Comparison of ENCODE assay signal across 18 mouse cellular contexts in genomic region chr6:129326016-129326415, GRCm38 (mm10). TPM values are rescaled to one million over a fixed set of nuclear protein-coding genes. Genes with fewer than 3 reads are reported as not detected.
A peak's percentile ranks its signal among the peaks of the same experiment; 100 is the strongest.
DNase-seq lines count a peak whose midpoint lies in the region; ATAC-seq and TF ChIP-seq lines count a peak whose summit lies in the region.
"Had no signal": no experiment of that assay in that cellular context is flagged by ENCODE, and none has a peak within 500 bp of the region (broad histone marks: within the 10 kb centered on the region; RNA-seq: fewer than 3 reads in every experiment).

No protein-coding gene starts in this region.

- H3K4me3 ChIP-seq in liver, postnatal 0 days (ENCODE audit: low read depth, low read length) = no peak overlapping the region
- no peak overlapping the region for H3K4me3 ChIP-seq in liver, embryonic 11.5 days (ENCODE audit: low read depth, low read length)
- H3K4me3 ChIP-seq: limb, embryonic 10.5 days; liver, embryonic 15.5 days had no signal

- no peaks in the 10 kb centered on the region for H3K9me3 ChIP-seq in liver, postnatal 0 days (ENCODE audit: low read length)
- no peaks in the 10 kb centered on the region for H3K9me3 ChIP-seq in liver, embryonic 11.5 days (ENCODE audit: control insufficient read depth, low read length)
- H3K9me3 ChIP-seq: limb, embryonic 10.5 days; liver, embryonic 15.5 days had no signal

- H3K4me2 ChIP-seq in liver, postnatal 0 days (ENCODE audit: low read depth, low read length) = no peak overlapping the region
- H3K4me2 ChIP-seq in liver, embryonic 11.5 days = no peak overlapping the region
- H3K4me2 ChIP-seq: liver, embryonic 15.5 days had no signal

- no peaks in the 10 kb centered on the region for H3K4me1 ChIP-seq in liver, postnatal 0 days (ENCODE audit: insufficient read depth)
- no peaks in the 10 kb centered on the region for H3K4me1 ChIP-seq in liver, embryonic 11.5 days (replicated peaks; ENCODE audit: control insufficient read depth, insufficient read depth, low read length)
- H3K4me1 ChIP-seq: limb, embryonic 10.5 days; liver, embryonic 15.5 days had no signal

- no peak overlapping the region for H3K27ac ChIP-seq in liver, postnatal 0 days (ENCODE audit: low read depth)
- H3K27ac ChIP-seq in liver, embryonic 11.5 days (ENCODE audit: low read depth, low read length) = no peak overlapping the region
- H3K27ac ChIP-seq: limb, embryonic 10.5 days; liver, embryonic 15.5 days had no signal

- H3K27me3 ChIP-seq in liver, postnatal 0 days (ENCODE audit: insufficient read depth, low read length) = no peaks in the 10 kb centered on the region
- H3K27me3 ChIP-seq in liver, embryonic 11.5 days (replicated peaks; ENCODE audit: control insufficient read depth, insufficient read depth, low read length) = no peaks in the 10 kb centered on the region
- H3K27me3 ChIP-seq: liver, embryonic 15.5 days had no signal

- no peak overlapping the region for H3K9ac ChIP-seq in liver, postnatal 0 days (replicated peaks)
- no peak overlapping the region for H3K9ac ChIP-seq in liver, embryonic 11.5 days (ENCODE audit: low read depth, low read length)
- H3K9ac ChIP-seq: liver, embryonic 15.5 days had no signal

- no peaks in the 10 kb centered on the region for H3K36me3 ChIP-seq in liver, postnatal 0 days (replicated peaks; ENCODE audit: insufficient read depth, low read length)
- no peaks in the 10 kb centered on the region for H3K36me3 ChIP-seq in liver, embryonic 11.5 days (ENCODE audit: control insufficient read depth, insufficient read depth, low read length)
- H3K36me3 ChIP-seq: limb, embryonic 10.5 days; liver, embryonic 15.5 days had no signal

- peak; percentile 42 for TF ChIP-seq CTCF in liver, postnatal 0 days (IDR thresholded peaks at IDR 0.05; ENCODE audit: low read depth)

- no peak for TF ChIP-seq EP300 in liver, postnatal 0 days (IDR thresholded peaks at IDR 0.05; ENCODE audit: low read depth)

- no peak for ATAC-seq in liver, postnatal 0 days
- ATAC-seq in liver, embryonic 11.5 days (replicated peaks; ENCODE audit: low FRiP score) = no peak
- peak; percentile 82 for ATAC-seq in common myeloid progenitor, adult 5-6 weeks (replicated peaks; ENCODE audit: low read depth, poor library complexity, severe bottlenecking)
- ATAC-seq in neutrophil, adult 5-6 weeks (ENCODE audit: extremely low read depth, insufficient number of reproducible peaks, low FRiP score, poor library complexity, severe bottlenecking) = peak; percentile 69; the same call in 1 of the 2 replicates
- ATAC-seq: forebrain, embryonic 14.5 days had no signal

- no peak for DNase-seq in liver, postnatal 0 days
- no peak for DNase-seq in liver, embryonic 11.5 days (ENCODE audit: low spot score)
- DNase-seq in CD4-positive helper T cell, adult 2 months (ENCODE audit: low read depth, low spot score) = peak; percentile 38
- DNase-seq in spleen, postnatal 14 days (ENCODE audit: low spot score in 2 of 2) = no peak
- DNase-seq in c-Kit-positive CD71-positive TER-119-positive erythroid progenitor cells, embryonic 14.5 days (ENCODE audit: low spot score) = no peak
- no peak for DNase-seq in cerebellum, postnatal 14 days
- DNase-seq: adrenal gland, adult 2 months; heart, postnatal 14 days; kidney, postnatal 14 days had no signal

- WGBS in liver, postnatal 0 days (ENCODE audit: insufficient replicate concordance) = 45% methylated on average over 1 of the region's 1 CpGs
- WGBS in liver, embryonic 11.5 days = 45% methylated on average over 1 of the region's 1 CpGs

RNA-seq across cellular contexts. Expression of gene 4922502D21Rik, which starts 5.6 kb away (rescaled TPM):
- not detected in 2 replicates for polyA plus RNA-seq in liver, postnatal 0 days (2015; fragmentation: Nextera tagmentation; extraction: Ambion mirVana)
- polyA plus RNA-seq in liver, embryonic 11.5 days (2014; fragmentation: Nextera tagmentation; extraction: Ambion mirVana) = not detected in 2 replicates
- total RNA-seq in common myeloid progenitor, adult 5-6 weeks (2017) = 0.14 TPM in 1 of 2 replicates, not detected in the other
- 0.37 TPM in 1 of 2 replicates, not detected in the other for total RNA-seq in neutrophil, adult 5-6 weeks (2017)
- total RNA-seq: adrenal gland, adult 2 months; heart, postnatal 14 days; layer of hippocampus, postnatal 25 days had no signal
- polyA plus RNA-seq: adrenal gland, adult 2 months; cortical plate, adult 2 months; embryonic facial prominence, embryonic 14.5 days; forebrain, embryonic 14.5 days; intestine, embryonic 14.5 days; limb, embryonic 10.5 days; liver, embryonic 15.5 days had no signal

RNA-seq across cellular contexts. Expression of gene Clec12a, which starts 16.5 kb away (rescaled TPM):
- polyA plus RNA-seq in liver, postnatal 0 days (2015; fragmentation: Nextera tagmentation; extraction: Ambion mirVana) = 14.2 and 14.6 TPM in 2 replicates
- 1.7 and 2.7 TPM in 2 replicates for polyA plus RNA-seq in liver, embryonic 11.5 days (2014; fragmentation: Nextera tagmentation; extraction: Ambion mirVana)
- 117 and 140 TPM in 2 replicates for total RNA-seq in common myeloid progenitor, adult 5-6 weeks (2017)
- 59.1 and 63.0 TPM in 2 replicates for total RNA-seq in neutrophil, adult 5-6 weeks (2017)
- total RNA-seq: layer of hippocampus, postnatal 25 days had no signal

RNA-seq across cellular contexts. Expression of gene Cd69, which starts 50.8 kb away (rescaled TPM):
- polyA plus RNA-seq in liver, postnatal 0 days (2015; fragmentation: Nextera tagmentation; extraction: Ambion mirVana) = 1.0 and 1.5 TPM in 2 replicates
- polyA plus RNA-seq in liver, embryonic 11.5 days (2014; fragmentation: Nextera tagmentation; extraction: Ambion mirVana) = 0.96 and 1.1 TPM in 2 replicates
- 245 and 273 TPM in 2 replicates for total RNA-seq in common myeloid progenitor, adult 5-6 weeks (2017)
- total RNA-seq in neutrophil, adult 5-6 weeks (2017) = 295 and 306 TPM in 2 replicates
- total RNA-seq: layer of hippocampus, postnatal 25 days had no signal
- polyA plus RNA-seq: adrenal gland, adult 2 months; cortical plate, adult 2 months; forebrain, embryonic 14.5 days had no signal

RNA-seq across cellular contexts. Expression of gene Clec12b, which starts 59.7 kb away (rescaled TPM):
- 0.11 TPM in 1 of 2 replicates, not detected in the other for polyA plus RNA-seq in liver, postnatal 0 days (2015; fragmentation: Nextera tagmentation; extraction: Ambion mirVana)
- polyA plus RNA-seq in liver, embryonic 11.5 days (2014; fragmentation: Nextera tagmentation; extraction: Ambion mirVana) = not detected in 2 replicates
- total RNA-seq in common myeloid progenitor, adult 5-6 weeks (2017) = not detected in 2 replicates
- 1.2 and 1.7 TPM in 2 replicates for total RNA-seq in neutrophil, adult 5-6 weeks (2017)
- total RNA-seq: layer of hippocampus, postnatal 25 days had no signal
- polyA plus RNA-seq: adrenal gland, adult 2 months; forebrain, embryonic 14.5 days; intestine, embryonic 14.5 days; limb, embryonic 10.5 days had no signal

Comparison
In these comparisons a context has a peak if more than half of its experiments do, and no peak if none do; other contexts are left out.
1. ATAC-seq: peak in common myeloid progenitor, adult 5-6 weeks (single experiment) and neutrophil, adult 5-6 weeks (single experiment); none in liver, postnatal 0 days (single experiment) and liver, embryonic 11.5 days (single experiment).